Mouse (Mus musculus) kidney, embryonic 14.5 days (tissue): ENCODE data around the gene Dync2li1. TPM values are rescaled to one million over a fixed set of nuclear protein-coding genes. Genes with fewer than 3 reads are reported as not detected.

Experiments used
- ATAC-seq: fragments of 200-750 bp; cut with Nextera tagmentation; 2 replicates; pipeline ENCODE4 v1.8.0; 2017; ENCODE audit warnings: moderate number of reproducible peaks, mild to moderate bottlenecking, moderate TSS enrichment, moderate library complexity; ENCODE audit not compliant: low FRiP score, low TSS enrichment
- H3K27ac ChIP-seq: fragments of 300-500 bp; sonication (generic); 2 replicates; pipeline ENCODE4 v1.5.1; 2014; ENCODE audit warnings: low read depth, mild to moderate bottlenecking, low read length, moderate library complexity, mixed read lengths
- H3K27me3 ChIP-seq: fragments of 300-500 bp; sonication (generic); 2 replicates; pipeline ENCODE4 v1.6.1; 2014; ENCODE audit warnings: mild to moderate bottlenecking, low read length; ENCODE audit not compliant: control insufficient read depth, insufficient read depth
- H3K36me3 ChIP-seq: fragments of 300-500 bp; sonication (generic); 2 replicates; pipeline ENCODE4 v1.6.1; 2014; ENCODE audit warnings: low read length, mixed read lengths; ENCODE audit not compliant: control insufficient read depth, insufficient read depth
- H3K4me1 ChIP-seq: fragments of 300-500 bp; sonication (generic); 2 replicates; pipeline ENCODE4 v1.6.1; 2014; ENCODE audit warnings: low read length, mixed read lengths; ENCODE audit not compliant: control insufficient read depth, insufficient read depth
- H3K4me2 ChIP-seq: fragments of 300-500 bp; sonication (generic); replicated peaks from 2 replicates; pipeline ENCODE4 v1.6.1; 2014; ENCODE audit warnings: low read depth, mild to moderate bottlenecking, low read length
- H3K4me3 ChIP-seq: fragments of 300-500 bp; sonication (generic); 2 replicates; pipeline ENCODE4 v1.5.1; 2014; ENCODE audit warnings: mild to moderate bottlenecking, low read length
- H3K9ac ChIP-seq: fragments of 300-500 bp; sonication (generic); 2 replicates; pipeline ENCODE4 v1.6.1; 2014; ENCODE audit warnings: low read depth, mild to moderate bottlenecking, low read length, moderate library complexity
- H3K9me3 ChIP-seq: fragments of 300-500 bp; sonication (generic); 2 replicates; pipeline ENCODE4 v1.6.1; 2016; ENCODE audit warnings: low read length; ENCODE audit not compliant: control insufficient read depth
- WGBS: fragments of 180-500 bp; shearing (Covaris S2); extraction: QIAGEN DNeasy Blood & Tissue Kit; methylation state at CpG from one replicate; pipeline ENCODE4 v1.1.7; 2014; 5-methylcytosine and 5-hydroxymethylcytosine counted together
- polyA plus RNA-seq: library from polyadenylated mRNA; unstranded; fragments of >200 nt; fragmentation: Nextera tagmentation; extraction: Ambion mirVana; gene quantifications from 2 replicates; pipeline ENCODE4 v1.2.1, GENCODE M21; 2014

Gene Dync2li1
- polyA plus RNA-seq, 1 experiment from 2014 or later: 48.7 TPM

DNA sequence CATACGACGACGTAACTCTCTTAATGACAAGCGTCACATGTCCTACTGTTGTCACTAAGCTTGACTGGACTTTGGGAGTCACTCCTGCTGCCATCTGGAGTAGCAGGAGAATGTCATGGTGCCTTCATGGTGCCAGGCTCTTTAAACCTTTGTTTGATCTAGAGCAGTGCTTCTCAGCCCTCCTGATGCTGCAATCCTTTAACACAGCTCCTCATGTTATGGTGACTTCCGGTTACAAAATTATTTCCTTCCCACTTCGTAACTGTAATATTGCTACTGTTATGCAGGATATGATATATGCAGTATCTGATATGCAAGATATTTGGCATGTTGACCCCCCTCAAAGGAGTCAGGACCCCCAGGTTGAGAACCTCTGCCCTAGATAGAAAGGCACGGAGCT lies 7.2 kb upstream of the Dync2li1 start:
- ATAC-seq: no peak
- Histone ChIP-seq H3K4me2 (no peak overlapping the region), H3K27me3 (no peaks in the 10 kb centered on the region), H3K4me1 (no peaks in the 10 kb centered on the region), H3K4me3 (no peak overlapping the region), H3K9ac (no peak overlapping the region), H3K27ac (no peak overlapping the region), H3K36me3 (peaks cover 21% of the 10 kb centered on the region), H3K9me3 (no peaks in the 10 kb centered on the region)
- 89% methylated on average over 7 of the region's 7 CpGs for WGBS

- no peak overlapping the region for H3K4me2 ChIP-seq
- no peak overlapping the region for H3K27ac ChIP-seq
- no peaks in the 10 kb centered on the region for H3K4me1 ChIP-seq
- 88% methylated on average over 3 of the region's 3 CpGs for WGBS
- ATAC-seq: no peak
- H3K36me3 ChIP-seq: peaks cover 14% of the 10 kb centered on the region; the same call in 1 of the 2 replicates
- H3K9me3 ChIP-seq: no peaks in the 10 kb centered on the region
- H3K27me3 ChIP-seq: no peaks in the 10 kb centered on the region
- no peak overlapping the region for H3K4me3 ChIP-seq
- no peak overlapping the region for H3K9ac ChIP-seq
Observed at GRCm38 (mm10) chr17:84620076-84620475, 6.2 kb upstream of the Dync2li1 start.

DNA sequence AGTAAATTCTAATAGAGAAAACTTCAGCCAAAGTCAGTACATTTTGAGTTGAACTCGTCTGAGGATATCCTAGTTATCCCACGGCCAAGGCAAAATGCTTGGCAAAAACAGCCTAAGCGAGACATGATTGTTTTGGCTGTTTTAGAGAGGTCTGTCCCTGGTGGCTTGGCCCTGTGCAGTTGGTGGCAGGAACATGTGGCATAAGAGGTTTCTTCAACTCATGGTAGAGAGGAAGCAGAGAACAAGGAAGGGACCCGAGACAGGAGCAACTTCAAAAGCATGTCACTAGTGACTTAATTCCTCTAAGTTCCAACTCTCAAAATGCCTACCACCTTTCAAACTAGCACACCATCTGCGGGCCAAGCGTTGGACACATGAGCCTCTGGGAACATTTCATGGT lies 5.7 kb upstream of the Dync2li1 start:
- Histone ChIP-seq H3K27ac (no peak overlapping the region), H3K4me1 (no peaks in the 10 kb centered on the region), H3K36me3 (peaks cover 14% of the 10 kb centered on the region; the same call in 1 of the 2 replicates), H3K9me3 (no peaks in the 10 kb centered on the region), H3K4me2 (no peak overlapping the region), H3K9ac (no peak overlapping the region), H3K27me3 (no peaks in the 10 kb centered on the region), H3K4me3 (no peak overlapping the region)
- ATAC-seq: no peak
- WGBS: 89% methylated on average over 6 of the region's 6 CpGs

- Histone ChIP-seq H3K9me3 (no peaks in the 10 kb centered on the region), H3K4me2 (no peak overlapping the region), H3K27ac (no peak overlapping the region), H3K27me3 (no peaks in the 10 kb centered on the region), H3K4me1 (no peaks in the 10 kb centered on the region), H3K4me3 (no peak overlapping the region), H3K36me3 (peaks cover 14% of the 10 kb centered on the region; the same call in 1 of the 2 replicates), H3K9ac (no peak overlapping the region)
- WGBS: 92% methylated on average over 6 of the region's 6 CpGs
- no peak for ATAC-seq
Observed at GRCm38 (mm10) chr17:84621209-84621608, 5.1 kb upstream of the Dync2li1 start.

- peaks cover 14% of the 10 kb centered on the region; the same call in 1 of the 2 replicates for H3K36me3 ChIP-seq
- no peak for ATAC-seq
- H3K27ac ChIP-seq: no peak overlapping the region
- no peaks in the 10 kb centered on the region for H3K27me3 ChIP-seq
- H3K4me2 ChIP-seq: no peak overlapping the region
- no peak overlapping the region for H3K4me3 ChIP-seq
- H3K9me3 ChIP-seq: no peaks in the 10 kb centered on the region
- no peak overlapping the region for H3K9ac ChIP-seq
- WGBS: 85% methylated on average over 4 of the region's 4 CpGs
- no peaks in the 10 kb centered on the region for H3K4me1 ChIP-seq
Observed at GRCm38 (mm10) chr17:84622028-84622427, 4.3 kb upstream of the Dync2li1 start.

- H3K27ac ChIP-seq: no peak overlapping the region
- no peak overlapping the region for H3K4me2 ChIP-seq
- H3K36me3 ChIP-seq: peaks cover 13% of the 10 kb centered on the region; the same call in 1 of the 2 replicates
- no peak overlapping the region for H3K4me3 ChIP-seq
- ATAC-seq: no peak
- H3K9me3 ChIP-seq: no peaks in the 10 kb centered on the region
- H3K27me3 ChIP-seq: no peaks in the 10 kb centered on the region
- 61% methylated on average over 2 of the region's 2 CpGs for WGBS
- H3K9ac ChIP-seq: no peak overlapping the region
- H3K4me1 ChIP-seq: no peaks in the 10 kb centered on the region
Observed at GRCm38 (mm10) chr17:84622873-84623272, 3.4 kb upstream of the Dync2li1 start.

DNA sequence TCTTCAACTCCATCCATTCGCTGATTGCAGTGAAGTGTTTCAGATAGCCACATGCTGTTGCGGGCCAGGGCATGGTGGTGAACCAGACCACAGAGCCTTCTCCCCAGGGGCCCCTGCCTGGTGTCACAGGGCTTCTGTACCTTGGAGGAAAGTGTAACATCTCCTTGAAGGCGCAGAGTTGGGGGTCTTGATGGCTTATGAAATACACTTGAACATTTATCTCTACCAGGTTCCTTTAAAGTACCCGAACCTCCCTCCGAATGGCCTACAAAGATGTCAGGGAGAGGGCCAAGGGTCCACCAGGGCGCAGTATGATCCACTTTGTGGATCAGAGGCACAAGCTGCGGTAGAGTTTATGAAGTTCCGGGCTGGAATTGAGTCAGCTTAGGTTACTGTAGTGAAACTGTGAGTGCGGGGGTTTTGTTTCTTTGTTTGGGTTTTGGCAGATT lies 585 bp downstream of the Dync2li1 start:
- peak overlapping the region; percentile 69 for H3K4me2 ChIP-seq
- H3K4me3 ChIP-seq: peak overlapping the region; percentile 45
- H3K9ac ChIP-seq: peak overlapping the region; percentile 57
- no peaks in the 10 kb centered on the region for H3K27me3 ChIP-seq
- no peaks in the 10 kb centered on the region for H3K4me1 ChIP-seq
- no peaks in the 10 kb centered on the region for H3K9me3 ChIP-seq
- ATAC-seq: peak; percentile 65
- WGBS: 17% methylated on average over 9 of the region's 9 CpGs
- no peaks in the 10 kb centered on the region for H3K36me3 ChIP-seq
- peak overlapping the region; percentile 51; the same call in 1 of the 2 replicates for H3K27ac ChIP-seq

DNA sequence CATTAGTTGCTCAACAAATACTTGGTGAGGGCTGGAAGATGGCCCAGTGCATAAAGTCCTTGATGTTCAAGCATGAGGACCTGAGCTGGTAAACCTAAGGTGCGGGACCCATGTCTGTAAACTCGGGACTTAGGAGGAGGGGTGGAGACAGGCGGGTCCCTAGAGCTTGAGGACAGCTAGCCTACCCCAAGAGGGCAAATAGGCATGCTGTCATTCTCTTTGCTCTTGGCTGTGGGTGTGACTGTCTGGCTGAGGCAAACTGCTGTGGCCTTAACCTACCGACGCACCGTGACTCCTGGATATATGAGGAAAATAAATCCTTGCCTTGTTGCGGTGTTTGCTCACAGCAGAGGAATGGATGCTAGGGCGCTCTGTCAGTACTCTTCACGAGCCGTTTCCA lies 1.4 kb downstream of the Dync2li1 start:
- H3K4me2 ChIP-seq: no peak overlapping the region
- WGBS: 75% methylated on average over 10 of the region's 10 CpGs
- no peaks in the 10 kb centered on the region for H3K27me3 ChIP-seq
- H3K9ac ChIP-seq: no peak overlapping the region
- H3K36me3 ChIP-seq: no peaks in the 10 kb centered on the region; the same call in 1 of the 2 replicates
- H3K9me3 ChIP-seq: no peaks in the 10 kb centered on the region
- H3K4me1 ChIP-seq: no peaks in the 10 kb centered on the region
- ATAC-seq: no peak
- H3K27ac ChIP-seq: no peak overlapping the region
- no peak overlapping the region for H3K4me3 ChIP-seq

DNA sequence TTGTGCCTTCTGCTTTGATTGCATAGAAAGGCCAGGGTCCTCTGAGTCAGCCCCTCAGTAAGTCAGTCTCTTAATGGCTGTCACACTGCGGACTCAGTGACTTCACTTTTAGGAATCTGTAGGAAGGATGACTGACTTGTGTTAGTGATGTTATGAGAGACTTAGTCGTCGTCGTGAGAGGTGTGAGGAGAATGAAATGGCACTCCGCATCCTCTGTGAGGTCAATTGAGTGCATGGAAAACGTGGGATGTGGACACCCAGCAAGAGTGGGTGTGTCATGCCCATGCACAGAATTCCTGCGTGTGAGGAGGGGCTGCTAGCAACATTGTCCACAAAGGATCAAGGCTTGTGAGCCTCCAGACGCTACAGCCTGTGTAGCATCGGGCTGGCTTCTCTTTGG lies 2.3 kb downstream of the Dync2li1 start:
- no peak overlapping the region for H3K27ac ChIP-seq

More for the DNA sequence above, 2.3 kb downstream of the Dync2li1 start:
- Histone ChIP-seq H3K4me3 (no peak overlapping the region), H3K4me2 (no peak overlapping the region), H3K9ac (no peak overlapping the region), H3K9me3 (no peaks in the 10 kb centered on the region), H3K4me1 (no peaks in the 10 kb centered on the region), H3K27me3 (no peaks in the 10 kb centered on the region), H3K36me3 (no peaks in the 10 kb centered on the region; the same call in 1 of the 2 replicates)
- 83% methylated on average over 9 of the region's 9 CpGs for WGBS
- no peak for ATAC-seq
